Mouse (Mus musculus) testis, postnatal 10 days (tissue): ENCODE results near the gene Gadl1.

Source experiments
- DNase-seq: peaks from one replicate; pipeline ENCODE4 v3.0.0; 2021; ENCODE audit warnings: low spot score

The Gadl1 gene

GRCm38 (mm10) chr9:115937915-115938314, 28.7 kb downstream of the Gadl1 start:
- no peak for DNase-seq

- no peak for DNase-seq
Observed at GRCm38 (mm10) chr9:115939420-115939819, 30.2 kb downstream of the Gadl1 start.

- no peak for DNase-seq
Observed at GRCm38 (mm10) chr9:115941171-115941570, 31.9 kb downstream of the Gadl1 start.

GRCm38 (mm10) chr9:115942486-115942885, 33.2 kb downstream of the Gadl1 start:
- DNase-seq: no peak

GRCm38 (mm10) chr9:115942989-115943388, 33.7 kb downstream of the Gadl1 start:
- no peak for DNase-seq

- no peak for DNase-seq
Observed at GRCm38 (mm10) chr9:115943577-115944320, 34.5 kb downstream of the Gadl1 start.

- no peak for DNase-seq
Observed at GRCm38 (mm10) chr9:115965056-115965455, 55.8 kb downstream of the Gadl1 start.

- DNase-seq: no peak
Observed at GRCm38 (mm10) chr9:115966116-115966515, 56.9 kb downstream of the Gadl1 start.

GRCm38 (mm10) chr9:115966746-115967145, 57.5 kb downstream of the Gadl1 start:
- DNase-seq: no peak

- DNase-seq: no peak
Observed at GRCm38 (mm10) chr9:115967638-115968037, 58.4 kb downstream of the Gadl1 start.

GRCm38 (mm10) chr9:115976901-115977300, 67.6 kb downstream of the Gadl1 start:
- no peak for DNase-seq

GRCm38 (mm10) chr9:115977598-115978240, 68.5 kb downstream of the Gadl1 start:
- DNase-seq: peak; percentile 45

GRCm38 (mm10) chr9:115978478-115978877, 69.2 kb downstream of the Gadl1 start:
- no peak for DNase-seq

GRCm38 (mm10) chr9:115990661-115991060, 81.4 kb downstream of the Gadl1 start:
- no peak for DNase-seq

- DNase-seq: no peak
Observed at GRCm38 (mm10) chr9:115994772-115995171, 85.5 kb downstream of the Gadl1 start.

GRCm38 (mm10) chr9:115995856-115996560, 86.8 kb downstream of the Gadl1 start:
- DNase-seq: no peak

- no peak for DNase-seq
Observed at GRCm38 (mm10) chr9:115998383-115998782, 89.1 kb downstream of the Gadl1 start.

- DNase-seq: no peak
Observed at GRCm38 (mm10) chr9:115999361-115999990, 90.2 kb downstream of the Gadl1 start.

GRCm38 (mm10) chr9:116013911-116014310, 104.7 kb downstream of the Gadl1 start:
- no peak for DNase-seq

GRCm38 (mm10) chr9:116016221-116016620, 107.0 kb downstream of the Gadl1 start:
- DNase-seq: no peak

- DNase-seq: no peak
Observed at GRCm38 (mm10) chr9:116017091-116017490, 107.8 kb downstream of the Gadl1 start.

GRCm38 (mm10) chr9:116018586-116018985, 109.3 kb downstream of the Gadl1 start:
- DNase-seq: no peak

- DNase-seq: no peak
Observed at GRCm38 (mm10) chr9:116025371-116025770, 116.1 kb downstream of the Gadl1 start.
